Comparison of ENCODE assay signal across 8 mouse cellular contexts in genomic region chr11:78886693-78887092, GRCm38 (mm10). TPM values are rescaled to one million over a fixed set of nuclear protein-coding genes. Genes with fewer than 3 reads are reported as not detected.
A peak's percentile ranks its signal among the peaks of the same experiment; 100 is the strongest.
DNase-seq lines count a peak whose midpoint lies in the region; ATAC-seq and TF ChIP-seq lines count a peak whose summit lies in the region.
"Had no signal": no experiment of that assay in that cellular context is flagged by ENCODE, and none has a peak within 500 bp of the region (broad histone marks: within the 10 kb centered on the region; RNA-seq: fewer than 3 reads in every experiment).

No protein-coding gene starts in this region.

- H3K36me3 ChIP-seq in lung, embryonic 14.5 days (ENCODE audit: insufficient read depth): no peaks in the 10 kb centered on the region
- H3K36me3 ChIP-seq in embryonic facial prominence, embryonic 13.5 days: no peaks in the 10 kb centered on the region
- no peaks in the 10 kb centered on the region for H3K36me3 ChIP-seq in hindbrain, embryonic 12.5 days
- H3K36me3 ChIP-seq in neural tube, embryonic 14.5 days (ENCODE audit: control insufficient read depth, insufficient read depth, low read length): no peaks in the 10 kb centered on the region
- H3K36me3 ChIP-seq: liver, embryonic 15.5 days had no signal

- no peak overlapping the region for H3K9ac ChIP-seq in lung, embryonic 14.5 days
- H3K9ac ChIP-seq in embryonic facial prominence, embryonic 13.5 days: no peak overlapping the region
- peak overlapping the region; percentile 20; the same call in 1 of the 2 replicates for H3K9ac ChIP-seq in hindbrain, embryonic 12.5 days
- H3K9ac ChIP-seq in neural tube, embryonic 14.5 days (replicated peaks; ENCODE audit: low read depth, low read length): no peak overlapping the region
- H3K9ac ChIP-seq: liver, embryonic 15.5 days had no signal

- no peaks in the 10 kb centered on the region for H3K9me3 ChIP-seq in lung, embryonic 14.5 days (ENCODE audit: low read depth, low read length)
- H3K9me3 ChIP-seq in embryonic facial prominence, embryonic 13.5 days: no peaks in the 10 kb centered on the region
- H3K9me3 ChIP-seq in hindbrain, embryonic 12.5 days (replicated peaks): no peaks in the 10 kb centered on the region
- no peaks in the 10 kb centered on the region for H3K9me3 ChIP-seq in neural tube, embryonic 14.5 days (ENCODE audit: control insufficient read depth, low read length)
- H3K9me3 ChIP-seq: liver, embryonic 15.5 days had no signal

- H3K27me3 ChIP-seq in lung, embryonic 14.5 days (ENCODE audit: insufficient read depth, low read length): no peaks in the 10 kb centered on the region
- H3K27me3 ChIP-seq in embryonic facial prominence, embryonic 13.5 days: no peaks in the 10 kb centered on the region
- no peaks in the 10 kb centered on the region for H3K27me3 ChIP-seq in hindbrain, embryonic 12.5 days
- no peaks in the 10 kb centered on the region for H3K27me3 ChIP-seq in neural tube, embryonic 14.5 days (ENCODE audit: control insufficient read depth, insufficient read depth, low read length)
- H3K27me3 ChIP-seq: liver, embryonic 15.5 days had no signal

- no peaks in the 10 kb centered on the region for H3K4me1 ChIP-seq in lung, embryonic 14.5 days (ENCODE audit: insufficient read depth)
- peaks cover 21% of the 10 kb centered on the region for H3K4me1 ChIP-seq in embryonic facial prominence, embryonic 13.5 days
- H3K4me1 ChIP-seq in hindbrain, embryonic 12.5 days: peaks cover 17% of the 10 kb centered on the region
- peaks cover 4% of the 10 kb centered on the region; the same call in 1 of the 2 replicates for H3K4me1 ChIP-seq in neural tube, embryonic 14.5 days (ENCODE audit: control insufficient read depth, insufficient read depth, low read length)

- TF ChIP-seq CTCF in lung, embryonic 14.5 days (IDR thresholded peaks at IDR 0.05; ENCODE audit: low read depth): no peak

- DNase-seq in lung, embryonic 14.5 days: no peak
- no peak for DNase-seq in lung, adult 18-20 months
- DNase-seq in gastrocnemius, adult 8-10 months (ENCODE audit: low spot score in 2 of 2): no peak
- no peak for DNase-seq in thymus, postnatal 25 days

- H3K4me3 ChIP-seq in lung, embryonic 14.5 days (ENCODE audit: low read depth, low read length): no peak overlapping the region
- peak overlapping the region; percentile 18; the same call in 1 of the 2 replicates for H3K4me3 ChIP-seq in embryonic facial prominence, embryonic 13.5 days
- H3K4me3 ChIP-seq in hindbrain, embryonic 12.5 days: no peak overlapping the region
- no peak overlapping the region for H3K4me3 ChIP-seq in neural tube, embryonic 14.5 days (ENCODE audit: low read depth, low read length)
- H3K4me3 ChIP-seq: liver, embryonic 15.5 days had no signal

- WGBS in lung, embryonic 14.5 days: 72% methylated on average over 1 of the region's 1 CpGs
- WGBS in embryonic facial prominence, embryonic 13.5 days: 6% methylated on average over 1 of the region's 1 CpGs
- 31% methylated on average over 1 of the region's 1 CpGs for WGBS in hindbrain, embryonic 12.5 days
- 88% methylated on average over 1 of the region's 1 CpGs for WGBS in neural tube, embryonic 14.5 days

- H3K4me2 ChIP-seq in lung, embryonic 14.5 days: no peak overlapping the region
- H3K4me2 ChIP-seq in embryonic facial prominence, embryonic 13.5 days: peak overlapping the region; percentile 37
- H3K4me2 ChIP-seq in hindbrain, embryonic 12.5 days (replicated peaks): peak overlapping the region; percentile 8; the same call in 1 of the 2 replicates
- H3K4me2 ChIP-seq in neural tube, embryonic 14.5 days (ENCODE audit: low read depth, low read length): no peak overlapping the region
- H3K4me2 ChIP-seq: liver, embryonic 15.5 days had no signal

- ATAC-seq in lung, embryonic 14.5 days (ENCODE audit: insufficient read depth): no peak
- ATAC-seq in embryonic facial prominence, embryonic 13.5 days (ENCODE audit: insufficient number of reproducible peaks, insufficient read depth, low FRiP score, low TSS enrichment, low read depth): peak; percentile 48; the same call in 1 of the 2 replicates
- peak; percentile 40; the same call in 1 of the 2 replicates for ATAC-seq in hindbrain, embryonic 12.5 days (ENCODE audit: low FRiP score)
- ATAC-seq in neural tube, embryonic 14.5 days (ENCODE audit: low read depth): no peak

- peak overlapping the region; percentile 33; the same call in 1 of the 2 replicates for H3K27ac ChIP-seq in lung, embryonic 14.5 days (ENCODE audit: low read depth)
- peak overlapping the region; percentile 80 for H3K27ac ChIP-seq in embryonic facial prominence, embryonic 13.5 days
- peak overlapping the region; percentile 82 for H3K27ac ChIP-seq in hindbrain, embryonic 12.5 days
- peak overlapping the region; percentile 16; the same call in 1 of the 2 replicates for H3K27ac ChIP-seq in neural tube, embryonic 14.5 days (ENCODE audit: low read depth, low read length)
- H3K27ac ChIP-seq: liver, embryonic 15.5 days had no signal

RNA-seq across cellular contexts. Expression of gene Nos2, which starts 33.9 kb away (rescaled TPM):
- 3.1 and 3.9 TPM in 2 replicates for polyA plus RNA-seq in lung, embryonic 14.5 days (2014; fragmentation: Nextera tagmentation; extraction: Ambion mirVana)
- 0.95 and 1.1 TPM in 2 replicates for polyA plus RNA-seq in embryonic facial prominence, embryonic 13.5 days (2015; fragmentation: Nextera tagmentation; extraction: Ambion mirVana)
- 1.4 and 1.7 TPM in 2 replicates for polyA plus RNA-seq in hindbrain, embryonic 12.5 days (2016; fragmentation: Nextera tagmentation; extraction: Ambion mirVana)
- polyA plus RNA-seq in neural tube, embryonic 14.5 days (2014; fragmentation: Nextera tagmentation; extraction: Ambion mirVana): 0.35 and 1.1 TPM in 2 replicates
- total RNA-seq in gastrocnemius, adult 8-10 months (2022): 1 to 10 TPM in 1 of 4 experiments, under 1 TPM in 3; 0.77 to 1.2 (median 0.87) TPM

Comparison
In these comparisons a context has a peak if more than half of its experiments do, and no peak if none do; other contexts are left out.
1. ATAC-seq: peak in embryonic facial prominence, embryonic 13.5 days (single experiment) and hindbrain, embryonic 12.5 days (single experiment); none in lung, embryonic 14.5 days (single experiment) and neural tube, embryonic 14.5 days (single experiment).
2. H3K27ac ChIP-seq: peak in every context shown above with its lines; median percentile 82 in hindbrain, embryonic 12.5 days; 80 in embryonic facial prominence, embryonic 13.5 days; 33 in lung, embryonic 14.5 days; 16 in neural tube, embryonic 14.5 days.
3. H3K4me2 ChIP-seq: peak in embryonic facial prominence, embryonic 13.5 days (single experiment) and hindbrain, embryonic 12.5 days (single experiment); none in lung, embryonic 14.5 days (single experiment) and neural tube, embryonic 14.5 days (single experiment).